Mouse (Mus musculus) common myeloid progenitor, adult 5-6 weeks (primary cell): ENCODE data around the gene Mycbp2. TPM values are rescaled to one million over a fixed set of nuclear protein-coding genes. Genes with fewer than 3 reads are reported as not detected.

Source experiments
- ATAC-seq: replicated peaks from 2 replicates; pipeline ENCODE4 v1.8.0; 2016; ENCODE audit warnings: low read depth, mild to moderate bottlenecking, moderate TSS enrichment, inconsistent platforms; ENCODE audit not compliant: poor library complexity, severe bottlenecking
- total RNA-seq: library from RNA; stranded (forward); fragments of 200-1000, 187-1606 nt; gene quantifications from 2 replicates; pipeline ENCODE4 v1.2.3, GENCODE M21; 2017

Gene Mycbp2
- total RNA-seq, result 70.1 and 74.2 TPM in 2 replicates

GRCm38 (mm10) chr14:103346729-103347505 is at the start of gene Mycbp2:
TSS of gene Mycbp2 (minus strand) at chr14:103346814.
- peak; percentile 63 for ATAC-seq

- peak; percentile 83 for ATAC-seq
These were observed 45.8 kb upstream of the Mycbp2 start for GRCm38 (mm10) chr14:103392391-103392790.

- no peak for ATAC-seq
These were observed 40.8 kb upstream of the Mycbp2 start for GRCm38 (mm10) chr14:103387431-103387830.

- ATAC-seq, result peak; percentile 15; the same call in 1 of the 2 replicates
These were observed 40.3 kb upstream of the Mycbp2 start for GRCm38 (mm10) chr14:103386871-103387270.

- ATAC-seq, result 0 out of 2 replicates have a peak, but pooled peaks have one; percentile 15
These were observed 38.5 kb upstream of the Mycbp2 start for GRCm38 (mm10) chr14:103385084-103385610.

- ATAC-seq, result no peak
These were observed 32.1 kb upstream of the Mycbp2 start for GRCm38 (mm10) chr14:103378703-103379102.

GRCm38 (mm10) chr14:103376765-103377164 is 30.2 kb upstream of the Mycbp2 start:
- no peak for ATAC-seq

- no peak for ATAC-seq
These were observed 28.9 kb upstream of the Mycbp2 start for GRCm38 (mm10) chr14:103375523-103375922.

GRCm38 (mm10) chr14:103363199-103363598 is 16.6 kb upstream of the Mycbp2 start:
- ATAC-seq, result peak; percentile 93

- no peak for ATAC-seq
These were observed 9.5 kb upstream of the Mycbp2 start for GRCm38 (mm10) chr14:103356066-103356465.

GRCm38 (mm10) chr14:103354396-103355352 is 8.1 kb upstream of the Mycbp2 start:
- no peak for ATAC-seq

GRCm38 (mm10) chr14:103345858-103346728 is 521 bp downstream of the Mycbp2 start:
- peak; percentile 3; the same call in 1 of the 2 replicates for ATAC-seq

GRCm38 (mm10) chr14:103345486-103345857 is 1.1 kb downstream of the Mycbp2 start:
- ATAC-seq, result no peak

GRCm38 (mm10) chr14:103345011-103345410 is 1.6 kb downstream of the Mycbp2 start:
- no peak for ATAC-seq

- ATAC-seq, result no peak
These were observed 2.8 kb downstream of the Mycbp2 start for GRCm38 (mm10) chr14:103343791-103344190.

- ATAC-seq, result 0 out of 2 replicates have a peak, but pooled peaks have one; percentile 22
These were observed 5.0 kb downstream of the Mycbp2 start for GRCm38 (mm10) chr14:103341385-103342294.

GRCm38 (mm10) chr14:103312926-103313325 is 33.7 kb downstream of the Mycbp2 start:
- no peak for ATAC-seq

- no peak for ATAC-seq
These were observed 50.4 kb downstream of the Mycbp2 start for GRCm38 (mm10) chr14:103296227-103296626.
